Mouse (Mus musculus) retina, postnatal 1 day (tissue): ENCODE data around the gene Gm20721.

Experiments used
- DNase-seq: peaks from one replicate; pipeline ENCODE4 v3.0.0-alpha.2; 2012

Gene Gm20721

DNA sequence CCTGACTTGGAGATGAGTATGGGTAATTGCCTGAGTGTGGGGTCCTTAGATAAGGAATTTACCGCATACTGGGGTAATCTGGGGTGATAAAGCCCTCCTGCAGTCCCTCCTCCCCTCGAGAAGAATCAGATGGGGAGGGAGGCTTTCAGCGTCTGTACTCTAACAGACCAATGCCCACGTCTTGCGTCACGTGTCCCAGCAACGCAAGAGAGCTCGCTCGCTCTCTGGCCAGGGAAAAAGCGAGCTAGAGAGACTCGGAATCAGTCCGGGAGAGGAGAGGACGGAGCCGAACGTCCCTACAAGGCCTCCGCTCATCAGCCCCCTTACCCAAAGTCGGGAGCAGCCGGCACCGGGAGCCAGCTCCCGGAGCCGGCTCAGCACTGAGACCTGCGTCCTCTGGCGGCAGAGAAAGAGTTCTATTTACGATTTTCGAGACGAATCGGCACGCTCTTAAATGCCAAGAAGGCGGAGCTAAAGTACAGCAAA, 49.4 kb downstream of the Gm20721 start:
- DNase-seq, result peak; percentile 58

DNA sequence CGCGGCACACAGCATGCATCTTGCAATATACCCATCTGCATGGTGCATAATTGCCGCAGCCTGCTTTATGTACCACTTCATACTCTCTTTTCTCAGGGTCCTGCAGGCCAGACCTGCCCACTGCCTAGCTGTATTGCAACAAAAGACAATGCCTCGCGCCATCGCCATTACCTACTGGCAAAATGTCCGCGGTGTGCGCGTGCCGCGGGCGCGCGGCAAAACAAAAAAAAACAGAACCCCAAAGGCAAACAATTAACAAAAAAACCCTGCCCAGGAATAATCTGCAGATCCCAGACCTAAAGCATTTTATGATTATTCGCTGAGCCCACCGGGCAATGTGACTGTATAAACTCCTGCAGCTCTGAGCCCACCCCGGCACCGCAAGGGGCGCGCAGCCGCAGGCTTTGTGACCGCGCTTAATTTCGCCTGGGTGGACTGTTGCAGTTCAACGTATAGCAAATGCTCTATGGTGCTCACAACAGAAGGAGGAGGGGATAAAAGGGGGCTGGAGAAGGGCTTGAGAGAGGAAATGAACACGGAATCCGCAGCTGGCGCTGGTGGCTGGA, 50.5 kb downstream of the Gm20721 start:
- peak; percentile 40 for DNase-seq

DNA sequence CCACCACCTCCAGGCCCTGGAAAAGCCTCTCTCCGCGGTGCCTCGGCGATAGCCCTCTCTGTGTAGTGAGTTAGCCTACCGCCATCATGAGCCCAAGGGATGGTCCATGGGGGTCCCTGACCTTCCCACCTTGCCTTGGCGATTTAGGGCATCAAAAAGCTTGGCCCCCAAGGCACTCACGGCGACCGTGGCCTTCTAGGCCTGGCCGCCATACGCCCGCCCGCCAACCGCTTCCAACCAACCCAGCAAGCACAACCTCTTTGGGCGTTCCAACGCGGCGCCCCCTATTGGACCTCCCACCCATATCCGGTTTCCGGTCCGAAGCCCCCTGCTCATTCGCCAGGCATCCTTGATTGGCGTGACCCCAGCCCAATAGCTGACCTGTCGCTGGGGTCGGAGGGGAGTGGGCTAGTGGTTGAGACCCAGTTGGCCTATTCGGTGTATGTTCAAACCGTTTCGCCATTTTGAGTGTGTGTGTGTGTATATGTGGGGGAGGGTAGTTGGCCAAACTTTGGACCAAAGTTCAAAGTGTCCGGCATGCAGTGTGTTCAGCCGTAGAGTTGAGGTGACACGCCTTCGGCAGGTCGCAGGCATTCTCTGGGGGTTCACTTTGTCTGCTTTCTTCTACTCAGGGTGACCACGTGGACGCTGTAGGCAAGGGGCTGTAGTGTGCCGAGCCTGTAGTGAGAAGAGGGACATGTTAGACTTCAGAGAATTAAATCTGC, 51.2 kb downstream of the Gm20721 start:
- DNase-seq, result peak; percentile 97

DNA sequence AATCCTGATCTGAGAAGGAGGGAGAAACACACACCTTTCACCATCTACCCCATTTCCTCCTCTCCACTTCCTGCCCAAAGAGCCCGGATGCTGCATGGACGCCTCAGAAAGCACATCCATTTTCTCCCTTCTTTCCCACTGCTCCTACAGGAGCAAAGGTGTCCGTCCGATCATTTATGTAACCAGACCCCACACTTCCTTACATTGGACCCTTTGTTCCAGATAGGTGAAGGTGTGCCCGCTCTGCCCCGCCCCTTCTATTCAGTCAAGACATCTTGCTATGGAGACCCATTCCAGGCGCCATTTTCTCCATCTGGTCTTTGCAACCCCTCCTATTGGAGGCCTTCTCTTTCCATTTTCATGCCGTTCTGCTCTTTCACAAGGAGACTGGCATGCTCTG, 52.1 kb downstream of the Gm20721 start:
- peak; percentile 59 for DNase-seq

DNA sequence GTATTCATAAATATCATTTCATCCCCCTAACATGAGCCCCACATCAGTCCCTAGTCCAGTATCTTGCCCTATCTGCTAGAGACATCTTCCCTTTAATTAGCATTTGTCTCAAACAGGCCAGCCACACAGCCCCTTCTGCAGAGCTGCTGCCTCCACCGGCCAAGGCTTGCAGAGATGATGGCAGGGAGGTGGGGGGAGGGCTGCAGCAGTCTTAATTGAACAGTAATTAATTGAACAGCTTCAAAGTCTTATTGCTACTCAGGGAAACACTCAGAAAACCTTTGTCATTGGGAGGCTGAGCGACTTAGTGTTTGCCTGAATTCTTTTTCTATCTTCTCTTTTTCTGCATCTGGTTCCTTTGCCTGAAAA, 54.9 kb downstream of the Gm20721 start:
- peak; percentile 50 for DNase-seq

DNA sequence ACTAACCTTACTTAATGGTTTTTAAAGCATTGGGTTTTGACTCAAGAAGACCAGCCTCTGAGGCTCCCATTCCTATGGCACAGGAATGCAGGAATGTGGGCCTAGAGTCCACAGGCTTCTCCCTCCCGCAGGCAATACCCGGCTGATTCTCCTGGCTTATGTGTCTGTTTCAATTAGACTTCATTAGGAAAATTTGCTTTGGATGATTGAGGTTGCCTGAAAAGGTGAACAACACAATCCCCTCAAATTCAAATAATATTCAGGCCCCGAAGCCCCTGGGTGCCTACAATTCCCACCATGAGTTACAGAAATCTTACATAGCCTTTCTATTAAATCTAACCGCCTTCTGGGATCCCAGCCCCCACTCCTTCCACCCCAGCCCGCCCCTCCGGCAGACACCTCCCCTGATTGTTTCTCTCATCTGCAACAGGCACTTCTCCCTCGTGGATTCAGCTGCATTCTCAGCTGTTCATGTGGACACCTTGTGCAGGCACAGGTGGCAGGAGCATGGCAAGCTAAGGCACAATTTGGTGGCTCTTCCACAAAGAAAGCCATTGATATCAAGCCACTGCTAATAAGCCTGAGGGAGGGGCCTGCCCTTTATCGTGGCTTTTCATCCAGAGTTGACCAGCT, 55.4 kb downstream of the Gm20721 start:
- no peak for DNase-seq

DNA sequence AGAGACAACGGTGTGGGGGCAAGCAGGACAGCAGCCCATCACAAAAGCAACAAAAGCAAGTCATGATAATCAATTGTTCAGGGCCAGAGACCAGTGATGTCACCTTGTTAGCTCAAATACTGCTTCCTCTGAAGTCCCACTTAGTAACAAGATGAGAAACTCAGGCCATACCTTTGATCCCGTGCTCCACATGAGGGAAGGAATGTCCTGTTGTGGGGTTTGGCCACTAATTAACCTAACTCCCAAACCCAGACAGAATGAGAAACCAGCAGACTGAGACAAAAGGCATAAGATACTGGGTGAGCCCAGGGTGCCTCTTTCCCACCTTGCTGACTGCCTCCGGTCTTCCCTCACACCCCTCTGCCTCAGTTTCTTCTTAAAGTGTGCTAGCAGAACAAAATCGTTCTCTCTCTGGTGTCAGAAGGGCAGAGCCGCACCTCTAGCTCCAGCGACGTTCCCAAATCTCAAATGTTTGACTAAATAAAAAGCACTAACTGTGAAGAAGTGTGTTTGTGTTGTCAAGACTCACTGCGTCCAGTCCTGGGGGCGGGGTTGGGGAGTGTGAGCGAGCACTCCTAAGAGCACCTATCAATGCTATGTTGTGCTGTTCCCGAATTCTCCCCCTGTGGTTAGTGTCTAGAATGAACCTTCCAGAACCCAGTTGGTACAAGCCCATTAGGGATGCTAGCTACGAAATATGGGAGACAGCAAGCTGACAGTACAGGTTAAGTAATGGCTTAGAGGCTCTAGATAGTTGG, 57.7 kb downstream of the Gm20721 start:
- no peak for DNase-seq

DNA sequence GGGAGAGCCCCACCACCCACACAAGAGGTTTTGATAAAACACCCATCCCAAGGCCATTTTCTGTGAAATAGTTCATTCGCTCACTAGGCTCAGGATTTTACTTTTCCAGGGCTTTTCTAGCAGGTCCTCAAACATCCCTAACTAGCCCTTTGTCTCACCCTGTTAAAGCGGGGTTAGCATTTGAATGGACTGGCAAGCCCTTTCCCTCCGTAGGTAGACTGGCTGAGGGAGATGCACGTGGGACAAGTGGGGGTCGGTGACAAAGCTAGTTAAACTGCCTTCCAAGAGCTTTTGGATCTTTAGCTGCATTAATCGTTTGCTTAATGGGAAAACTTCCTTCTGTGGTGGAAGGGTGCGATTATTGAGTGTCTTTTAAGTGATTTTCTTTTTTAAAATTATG, 58.6 kb downstream of the Gm20721 start:
- DNase-seq, result no peak

DNA sequence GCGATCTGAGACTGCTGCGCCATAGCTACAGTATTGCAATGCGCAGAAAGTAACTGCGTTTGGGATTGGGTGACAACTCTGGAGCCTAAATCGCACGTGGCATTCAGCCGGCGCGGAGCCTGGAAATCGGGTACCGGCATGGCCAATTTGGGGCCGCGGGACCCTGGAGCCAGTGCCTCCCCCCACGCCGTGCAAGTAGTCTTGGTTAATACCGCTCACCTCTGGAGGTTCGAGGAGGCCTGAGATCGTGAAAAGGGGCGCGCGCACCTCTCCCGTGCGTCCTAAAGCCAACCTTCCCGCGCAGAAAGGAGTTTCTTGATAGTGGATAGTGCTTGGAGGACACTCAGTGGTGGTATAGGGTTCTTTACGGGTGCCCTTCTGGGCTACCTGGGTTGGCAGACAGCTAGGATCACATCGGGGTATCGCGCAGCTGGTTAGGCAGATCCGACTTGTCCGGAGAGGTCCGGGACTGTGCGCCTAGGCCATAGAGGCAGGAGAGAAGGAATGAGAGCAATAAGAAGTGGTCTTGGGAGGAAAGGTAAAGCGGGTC, 60.5 kb downstream of the Gm20721 start:
- no peak for DNase-seq

DNA sequence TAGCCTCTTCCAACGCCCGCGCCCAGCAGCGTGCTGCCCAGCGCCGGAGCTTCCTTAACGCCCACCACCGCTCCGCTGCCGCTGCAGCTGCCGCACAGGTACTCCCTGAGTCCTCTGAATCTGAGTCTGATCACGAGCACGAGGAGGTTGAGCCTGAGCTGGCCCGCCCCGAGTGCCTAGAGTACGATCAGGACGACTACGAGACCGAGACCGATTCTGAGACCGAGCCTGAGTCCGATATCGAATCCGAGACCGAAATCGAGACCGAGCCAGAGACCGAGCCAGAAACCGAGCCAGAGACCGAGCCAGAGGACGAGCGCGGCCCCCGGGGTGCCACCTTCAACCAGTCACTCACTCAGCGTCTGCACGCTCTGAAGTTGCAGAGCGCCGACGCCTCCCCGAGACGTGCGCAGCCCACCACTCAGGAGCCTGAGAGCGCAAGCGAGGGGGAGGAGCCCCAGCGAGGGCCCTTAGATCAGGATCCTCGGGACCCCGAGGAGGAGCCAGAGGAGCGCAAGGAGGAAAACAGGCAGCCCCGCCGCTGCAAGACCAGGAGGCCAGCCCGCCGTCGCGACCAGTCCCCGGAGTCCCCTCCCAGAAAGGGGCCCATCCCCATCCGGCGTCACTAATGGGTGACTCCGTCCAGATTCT, 61.6 kb downstream of the Gm20721 start:
- no peak for DNase-seq

DNA sequence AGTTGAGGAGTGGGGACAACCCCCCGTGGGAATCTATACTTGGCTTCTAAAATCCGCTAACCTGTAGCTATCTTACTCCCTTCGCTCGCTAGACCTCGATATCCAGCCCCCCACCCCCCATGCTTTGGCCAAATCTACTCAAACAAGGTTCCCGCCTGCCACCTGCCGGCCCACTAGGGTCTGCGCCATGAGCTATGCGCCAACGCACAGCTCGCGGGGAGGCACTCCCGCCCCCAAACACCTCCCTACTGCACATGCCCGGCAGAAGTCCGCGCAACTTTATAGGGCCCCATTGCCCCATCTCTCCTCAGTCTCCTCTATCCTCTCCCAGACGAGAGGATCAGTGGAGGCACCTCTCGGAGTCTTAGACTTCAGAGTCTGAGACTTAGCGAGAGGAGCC, 62.5 kb downstream of the Gm20721 start, which contains the start of gene Gnas:
Gnas (plus strand) TSS at position 310 of the 400 bp plus-strand sequence.
- DNase-seq, result peak; percentile 61

DNA sequence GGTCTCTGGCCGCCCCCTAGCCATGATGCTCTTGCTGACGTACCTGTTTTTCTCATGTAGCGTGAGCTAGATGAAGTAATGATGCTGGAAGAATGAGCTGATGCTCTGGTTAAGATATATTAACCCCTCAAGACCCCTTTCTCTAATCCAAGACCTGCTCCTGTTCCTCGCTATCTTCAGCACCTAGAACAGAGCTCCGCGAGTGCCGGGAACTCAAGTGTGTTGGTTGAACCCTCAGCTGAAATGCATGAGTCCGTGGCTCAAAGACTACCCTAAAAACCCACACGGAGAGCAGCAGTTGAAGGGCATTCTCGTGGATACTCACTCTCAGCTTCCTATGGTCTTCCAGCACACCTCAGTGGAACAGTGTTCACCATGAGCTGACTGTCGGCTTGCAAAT, 63.2 kb downstream of the Gm20721 start:
- DNase-seq, result no peak
